Mouse (Mus musculus): ENCODE measurements at regions not wholly inside any gene's neighbourhood (a gene's known extent, or its start where the extent isn't known, plus 50 kb on each side); places are given as distances from the start of the nearest gene placed in this dataset.
A peak's percentile ranks its signal among the peaks of the same experiment; 100 is the strongest.

GRCm38 (mm10) chr8:88417307-88418095 is 55.5 kb upstream of the Brd7 start:
- no peak for DNase-seq

DNA sequence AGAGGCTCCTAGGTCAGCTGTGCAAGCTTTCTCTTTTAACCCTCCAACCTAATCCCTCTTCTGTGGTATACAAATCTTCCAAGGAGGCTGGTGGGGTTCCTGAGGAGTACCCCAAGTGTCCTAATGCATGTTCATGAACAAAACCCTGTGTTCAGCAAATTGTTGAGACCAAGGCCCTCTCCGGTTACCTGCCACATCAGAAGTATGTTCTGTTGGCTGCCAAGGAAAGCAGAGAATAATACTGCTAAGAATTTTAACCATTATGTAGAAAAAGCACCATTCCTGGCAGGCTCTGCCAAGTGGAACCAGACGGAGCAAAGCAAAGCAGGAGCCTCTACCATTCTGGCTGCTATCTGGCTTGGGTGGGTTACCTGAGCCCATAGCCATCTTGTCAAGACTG is 61.3 kb upstream of the Brd7 start:
- no peak for DNase-seq

DNA sequence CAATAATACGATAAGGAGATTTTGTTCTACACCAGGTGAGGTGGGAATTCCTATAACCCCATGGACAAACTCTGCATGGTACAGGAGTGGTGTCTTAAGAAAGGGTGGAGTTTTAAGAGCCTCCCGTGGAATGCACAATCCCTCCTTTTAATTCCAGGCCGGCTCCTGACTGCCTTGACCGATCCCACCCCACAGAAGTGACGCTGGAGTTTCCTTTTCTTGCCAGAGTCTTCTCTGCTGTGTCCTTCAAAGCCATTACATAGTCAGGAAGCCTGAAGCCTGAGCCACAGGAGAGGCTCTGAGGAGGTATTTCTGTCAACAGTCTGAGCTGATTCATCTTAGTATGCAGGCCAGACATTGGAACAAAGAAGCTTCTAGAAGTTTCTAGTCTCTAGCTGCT is 66.6 kb upstream of the Brd7 start:
- DNase-seq, result no peak

- DNase-seq, result no peak
Observed at GRCm38 (mm10) chr8:88431389-88431788, 69.4 kb upstream of the Brd7 start.

DNA sequence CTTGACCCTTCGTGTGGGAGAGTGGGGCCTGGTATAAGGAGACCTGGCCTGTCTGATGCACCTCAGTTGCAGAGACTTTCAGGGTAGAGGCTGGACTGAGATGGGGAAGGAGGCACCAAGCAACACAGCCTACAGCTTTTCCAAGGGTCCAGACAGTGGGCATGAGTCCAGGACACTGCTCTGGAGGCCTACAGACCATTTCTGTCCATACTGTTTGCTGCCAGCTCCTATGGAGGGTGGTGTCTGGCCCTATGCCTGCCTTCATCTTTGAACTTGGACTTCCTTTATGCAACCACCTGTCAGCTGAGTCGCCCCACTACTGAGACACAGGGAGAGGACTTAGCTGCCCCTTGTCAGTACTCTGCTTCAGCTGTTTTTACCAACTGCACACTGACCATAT is 73.7 kb upstream of the Brd7 start:
- DNase-seq, result no peak

DNA sequence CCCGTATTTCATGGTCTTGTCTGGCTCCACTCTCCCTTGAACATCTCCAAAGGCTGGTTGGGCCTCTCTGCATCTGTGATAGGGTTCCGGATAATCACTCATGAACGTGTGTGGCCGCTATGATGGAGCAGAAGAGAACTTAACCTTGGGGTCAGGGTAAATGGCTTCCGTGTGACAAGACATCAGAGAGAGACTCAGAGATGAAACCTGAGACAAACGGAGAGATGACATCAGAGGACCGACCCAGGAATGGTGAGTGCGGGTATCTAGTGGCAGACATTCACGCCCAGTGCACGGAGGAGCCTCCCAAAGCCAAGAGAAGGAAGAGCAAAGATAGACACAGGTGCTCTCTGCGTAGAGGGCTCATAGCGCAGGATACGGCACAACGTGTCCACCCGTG is 78.2 kb upstream of the Brd7 start:
- DNase-seq, result no peak

DNA sequence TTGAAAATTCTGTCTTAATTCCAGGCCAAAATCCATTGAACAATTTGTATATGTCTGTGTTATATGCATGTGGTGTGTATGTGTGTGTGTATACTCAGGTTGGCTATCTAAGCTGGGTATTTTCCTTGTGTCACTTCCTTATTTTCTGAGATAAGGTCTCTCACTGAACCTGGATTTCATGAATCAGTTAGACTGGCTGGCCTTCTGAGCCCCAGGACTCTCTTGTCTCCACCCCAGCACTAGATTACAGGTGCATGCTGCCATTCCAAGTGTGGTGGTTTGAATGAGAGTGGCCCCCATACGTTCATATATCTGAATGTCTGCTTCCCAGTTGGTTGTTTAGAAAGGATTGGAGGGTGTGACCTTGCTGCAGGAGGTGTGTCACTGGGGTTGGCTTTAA is 77.8 kb upstream of the Nkd1 start:
- DNase-seq, result no peak

DNA sequence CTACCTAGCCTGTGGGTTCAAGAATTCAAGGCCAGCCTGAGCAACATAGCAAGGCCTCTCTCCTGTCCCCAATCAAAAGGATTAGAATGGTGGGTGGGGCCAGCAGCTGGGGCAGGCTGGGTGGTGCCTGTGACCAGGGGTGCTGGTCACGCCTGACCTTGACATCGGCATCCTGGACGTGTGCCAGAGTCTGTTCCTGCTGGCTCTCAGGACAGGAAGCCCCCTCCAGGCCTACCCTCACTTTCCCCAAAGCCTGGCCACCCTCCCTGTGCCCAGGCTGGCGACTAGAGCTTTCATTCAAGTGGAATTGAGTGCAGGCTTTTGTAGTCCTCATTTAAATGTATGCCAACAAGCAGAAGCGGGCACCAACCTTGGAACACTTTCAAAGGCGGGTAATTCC is 73.7 kb upstream of the Nkd1 start:
- no peak for DNase-seq

DNA sequence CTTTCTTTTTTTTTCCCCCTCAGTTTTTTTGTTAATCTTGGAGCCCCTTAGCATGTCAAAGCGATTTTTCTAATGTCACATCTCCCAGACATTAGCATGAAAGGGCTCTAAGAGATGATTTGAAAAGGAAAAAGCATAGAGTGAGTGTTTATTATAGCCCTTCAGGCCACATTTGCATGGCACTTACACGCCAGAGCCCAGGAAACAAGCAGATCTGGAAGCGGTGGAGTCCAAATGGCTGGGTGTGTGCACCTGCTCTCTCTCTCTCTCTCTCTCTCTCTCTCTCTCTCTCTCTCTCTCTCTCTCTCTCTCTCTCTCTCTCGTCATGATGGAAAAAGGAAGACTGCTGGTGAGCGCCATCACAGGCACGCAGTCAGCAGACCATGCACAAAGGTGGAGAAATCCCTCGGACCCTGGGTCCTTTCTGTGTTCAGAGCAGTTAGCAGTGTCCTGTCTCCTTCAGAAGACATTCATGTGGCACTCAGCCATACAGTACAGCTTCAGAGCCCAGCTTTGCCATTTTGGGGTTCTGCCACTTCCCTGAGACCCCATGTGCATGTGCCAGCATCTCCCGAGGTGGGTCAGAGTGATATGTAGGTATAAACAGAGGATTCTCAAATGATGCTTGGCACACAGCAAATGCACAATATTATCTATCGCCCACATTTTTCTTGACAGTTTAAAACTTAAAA is 73.2 kb upstream of the Nkd1 start:
- DNase-seq, result no peak

GRCm38 (mm10) chr8:88449001-88449400 is 72.2 kb upstream of the Nkd1 start:
- DNase-seq, result no peak

DNA sequence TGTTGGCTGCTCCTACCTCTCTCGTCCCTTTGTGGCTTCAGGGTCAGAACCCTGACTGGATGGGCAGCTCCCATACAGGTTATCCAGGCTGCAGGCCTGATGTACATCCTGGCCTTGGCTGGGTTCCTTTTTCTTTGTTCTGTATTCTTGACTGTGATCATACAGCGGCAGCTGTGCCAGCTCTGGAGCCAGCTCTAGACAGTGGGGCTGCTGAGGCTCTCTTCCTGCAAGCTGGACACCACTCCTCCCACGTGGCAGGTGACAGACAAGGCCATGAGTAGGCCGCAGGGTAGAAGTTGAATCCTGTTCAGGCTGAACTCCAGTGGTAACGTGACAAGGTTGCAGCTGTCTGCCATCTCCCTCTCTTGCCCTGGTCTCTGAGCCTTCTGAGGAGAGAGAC is 71.6 kb upstream of the Nkd1 start:
- DNase-seq, result no peak

DNA sequence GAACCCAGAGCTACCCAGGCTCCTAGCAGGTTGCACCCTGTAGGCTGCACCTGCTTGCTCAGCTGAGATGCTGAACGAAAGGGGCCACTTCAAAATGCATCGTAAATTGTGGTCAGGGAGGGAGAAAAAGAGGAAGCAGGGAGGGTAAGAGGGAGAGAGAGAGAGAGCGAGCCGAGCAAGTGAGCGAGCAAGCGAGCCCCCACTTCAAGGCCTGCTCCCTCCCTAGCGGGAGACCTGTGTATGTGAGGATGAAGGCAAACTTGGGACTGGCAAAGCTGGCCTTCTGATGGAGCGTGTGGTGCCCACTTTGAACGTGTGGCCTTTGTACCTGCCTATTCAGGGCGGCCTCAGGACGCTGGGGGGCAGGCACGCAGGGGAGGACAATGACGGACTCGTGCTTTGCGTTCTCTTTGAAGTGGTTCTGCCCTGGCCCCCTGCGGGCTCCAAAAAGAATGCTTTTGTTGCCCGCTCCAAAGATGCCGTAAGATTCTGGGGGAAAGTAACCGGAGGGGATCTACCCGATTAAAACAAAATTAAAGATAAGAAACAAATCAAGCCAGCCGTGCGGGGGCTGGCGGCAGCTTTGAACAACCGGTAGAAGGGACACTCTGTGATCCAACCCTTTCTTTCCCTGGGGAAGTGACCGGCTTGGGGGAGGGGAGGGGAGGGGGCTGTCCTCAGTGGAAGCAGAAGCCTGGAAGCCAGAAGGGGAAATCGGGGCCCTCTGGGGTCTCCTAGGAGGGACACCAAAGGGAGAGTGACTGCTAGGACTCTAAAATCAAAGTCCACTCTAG is 70.1 kb upstream of the Nkd1 start:
- DNase-seq, result peak; percentile 52

DNA sequence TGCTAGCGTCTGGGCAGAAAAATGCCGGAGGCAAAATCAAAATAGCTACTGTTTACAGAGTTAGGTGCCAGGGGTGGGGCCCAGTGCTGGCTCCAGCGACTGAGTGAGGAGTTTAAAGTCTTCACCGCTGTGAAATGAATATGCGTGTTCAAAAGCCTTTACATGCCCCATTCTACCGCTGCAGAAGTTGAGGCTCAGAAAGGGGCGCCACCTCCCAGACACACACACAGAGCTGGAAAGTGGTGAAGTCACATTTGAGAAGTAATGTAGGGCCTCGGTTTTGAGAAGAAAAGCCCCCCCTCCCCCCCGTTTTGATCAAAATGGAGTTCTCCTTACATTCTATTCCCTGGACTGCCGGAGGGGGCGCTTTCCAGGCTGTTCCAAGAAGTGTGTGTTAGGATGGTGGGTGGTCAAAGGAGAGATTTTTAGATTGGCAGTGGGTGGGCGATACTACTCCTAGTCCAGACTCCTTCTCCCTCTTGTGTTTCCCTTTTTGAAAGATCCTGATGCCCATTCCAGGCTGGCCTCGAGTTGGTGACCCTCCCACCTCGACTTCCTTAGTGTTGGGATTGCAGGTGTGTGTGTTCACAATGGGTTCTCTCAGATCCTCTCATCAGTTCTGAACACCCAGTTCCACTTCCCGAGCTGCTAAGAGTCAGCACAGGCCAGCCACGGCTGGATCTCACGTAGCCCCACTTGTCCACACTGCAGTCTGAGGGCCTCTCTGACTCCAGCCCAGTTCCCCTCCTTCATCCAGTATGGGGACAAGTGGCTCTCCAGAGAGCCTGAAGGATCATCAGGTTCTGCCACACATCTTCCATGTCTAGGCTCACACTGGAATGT is 69.3 kb upstream of the Nkd1 start:
- peak in 1 of 2 experiments; percentile 11 for DNase-seq

GRCm38 (mm10) chr8:88452501-88452847 is 68.7 kb upstream of the Nkd1 start:
- DNase-seq, result no peak

DNA sequence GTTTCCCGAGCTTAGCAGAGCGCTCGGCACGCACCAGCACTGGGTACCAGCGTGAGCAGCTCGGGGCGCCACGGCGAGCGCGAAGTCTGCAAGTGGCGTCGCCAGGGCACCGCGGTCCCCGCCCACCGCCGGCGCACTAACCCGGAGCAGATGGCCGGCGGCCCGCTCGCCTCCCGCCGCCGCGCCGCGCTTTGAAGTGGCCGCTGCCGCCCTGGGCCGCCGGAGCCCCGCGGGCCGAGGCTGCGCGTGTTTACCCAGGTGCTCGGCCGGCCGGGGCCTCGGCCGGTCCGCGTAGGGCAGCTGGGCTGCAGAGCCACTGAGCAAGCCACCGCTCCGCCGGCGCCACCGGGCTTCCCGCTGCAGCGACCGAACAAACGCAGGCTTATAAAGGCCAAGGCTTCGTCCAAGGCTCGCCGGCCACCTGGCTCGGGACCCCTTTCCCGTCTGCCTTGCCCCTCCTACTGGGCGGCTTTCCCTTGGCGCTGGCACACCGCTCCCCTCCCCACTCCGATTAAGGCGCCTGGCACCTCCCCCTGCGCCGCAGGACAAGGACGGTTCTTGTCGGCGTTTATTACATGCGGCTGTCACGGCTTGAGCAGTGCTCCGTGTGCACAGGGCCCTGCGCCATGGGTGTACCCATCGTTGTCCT is 67.0 kb upstream of the Nkd1 start:
- DNase-seq, result peak in 1 of 2 experiments; percentile 12

GRCm38 (mm10) chr8:88454906-88455305 is 66.2 kb upstream of the Nkd1 start:
- no peak for DNase-seq

DNA sequence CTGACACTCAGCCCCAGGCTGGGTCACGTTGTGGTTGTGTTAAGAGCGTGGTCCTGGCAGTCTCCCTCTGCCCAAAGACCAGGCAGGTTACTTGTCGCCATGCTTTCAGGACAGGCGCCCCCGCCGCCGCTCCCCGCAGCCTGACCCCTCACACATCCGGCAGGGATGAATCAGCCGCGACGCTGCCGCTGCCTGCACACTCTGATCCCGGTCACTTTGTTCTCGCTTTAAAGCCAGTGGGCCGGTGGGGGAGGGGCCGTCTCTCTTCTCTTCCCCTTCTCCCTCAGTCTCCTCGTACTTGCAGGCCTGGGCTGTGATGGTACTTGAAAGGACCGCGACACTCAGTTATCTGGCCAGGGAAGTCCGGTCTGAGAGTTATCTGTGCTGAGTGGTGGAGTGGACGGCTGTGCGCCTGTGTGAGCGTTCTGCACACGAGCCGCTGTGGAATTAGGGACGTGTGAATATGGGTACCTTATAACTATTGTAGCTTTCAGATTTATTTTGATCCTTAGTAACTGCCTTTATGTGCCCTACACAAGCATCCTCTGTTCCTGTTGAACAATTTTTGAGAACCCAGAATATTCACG is 65.6 kb upstream of the Nkd1 start:
- DNase-seq, result no peak

DNA sequence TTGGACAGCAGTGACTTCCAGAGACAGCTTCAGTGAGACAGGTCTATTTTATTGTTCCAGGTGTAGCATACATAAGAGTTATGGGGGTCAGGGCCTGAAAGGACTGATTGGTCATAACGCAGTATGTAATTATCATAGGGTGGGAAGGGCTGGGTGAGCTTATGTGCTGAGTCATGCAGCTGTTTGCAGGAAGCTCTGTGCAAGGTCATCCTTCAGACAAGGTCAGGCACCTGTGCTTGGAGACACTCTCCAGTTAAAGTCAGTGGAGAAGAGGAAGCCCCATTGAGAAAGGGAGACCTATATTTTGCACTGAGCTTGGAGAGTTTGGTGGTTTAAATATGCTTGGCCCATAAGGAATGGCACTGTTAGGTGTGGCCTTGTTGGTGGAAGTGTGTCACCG is 62.0 kb upstream of the Nkd1 start:
- DNase-seq, result no peak

DNA sequence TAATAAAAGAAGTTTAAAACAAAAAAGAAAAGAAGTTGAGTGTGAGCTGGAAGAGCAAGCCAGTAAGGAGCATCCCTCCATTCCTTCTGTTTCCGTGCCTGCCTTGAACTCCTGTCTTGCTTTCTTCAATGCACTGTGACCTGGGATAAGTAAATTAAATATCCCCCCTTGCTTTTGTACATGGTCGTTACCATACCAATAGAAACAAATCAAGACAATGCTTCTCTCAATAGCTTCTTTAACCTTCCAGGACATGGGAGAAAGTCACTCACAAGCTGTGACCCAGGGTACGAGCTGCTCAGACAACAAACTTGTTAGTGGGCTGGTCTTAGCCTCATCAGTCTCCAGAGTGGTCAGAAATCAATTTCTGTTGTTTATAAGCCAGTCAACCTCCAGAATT is 53.4 kb upstream of the Nkd1 start:
- no peak for DNase-seq

GRCm38 (mm10) chr8:88470931-88471455 is 50.2 kb upstream of the Nkd1 start:
- DNase-seq, result no peak

Measured in B cell, adult 2 months (primary cell).